Mouse (Mus musculus): ENCODE results near the gene Fam129a. TPM values are rescaled to one million over a fixed set of nuclear protein-coding genes. Genes with fewer than 3 reads are reported as not detected.
A peak's percentile ranks its signal among the peaks of the same experiment; 100 is the strongest.
"Not testable (repeated sequence)": the region's sequence is repeated elsewhere in the genome, so short reads cannot be mapped to it uniquely, and the experiment has no call there.

Fam129a gene
- polyA plus RNA-seq, 1 experiment from 2014 or later: 9.1 TPM

DNA sequence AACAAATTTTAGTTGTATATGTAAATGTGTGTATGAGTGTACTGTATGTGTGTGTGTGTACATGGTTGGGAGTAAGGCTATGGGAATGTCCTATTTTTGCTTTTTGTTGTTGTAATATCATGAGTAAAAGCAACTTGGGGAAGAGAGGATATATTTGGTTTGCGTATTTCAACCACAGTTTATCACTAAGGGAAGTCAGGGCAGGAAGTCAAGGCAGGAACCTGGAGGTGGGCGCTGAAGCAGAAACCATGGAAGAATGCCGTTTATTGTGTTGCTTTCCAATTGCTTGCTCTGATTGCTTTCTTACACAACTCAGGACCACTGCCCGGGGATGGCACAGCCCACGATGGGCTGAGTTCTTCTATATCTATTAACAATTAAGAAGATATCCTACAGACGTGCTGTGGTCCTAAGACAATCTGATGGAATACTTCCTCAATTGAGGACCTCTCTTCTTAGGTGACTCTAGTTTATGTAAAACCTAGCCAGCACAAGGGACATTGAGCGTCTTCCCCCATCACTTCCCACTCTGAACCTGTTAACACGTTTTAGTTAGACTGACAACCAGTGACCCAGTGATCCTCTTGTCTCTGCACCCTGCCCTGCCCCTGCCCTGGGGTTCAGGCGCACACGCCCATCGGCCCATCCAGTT is 13.7 kb downstream of the Fam129a start:
- Histone ChIP-seq H3K9ac (no peak overlapping the region), H3K9me3 (replicated peaks) (no peaks in the 10 kb centered on the region), H3K4me2 (no peak overlapping the region), H3K4me3 (replicated peaks) (no peak overlapping the region), H3K36me3 (replicated peaks) (no peaks in the 10 kb centered on the region), H3K4me1 (replicated peaks) (no peaks in the 10 kb centered on the region), H3K27ac (replicated peaks) (no peak overlapping the region), H3K27me3 (no peaks in the 10 kb centered on the region)
- 31% methylated on average over 11 of the region's 11 CpGs for WGBS (ENCODE audit: insufficient replicate concordance)
- ATAC-seq (ENCODE audit: insufficient read depth): no peak

GRCm38 (mm10) chr1:151585647-151586046 is 14.7 kb downstream of the Fam129a start:
- H3K36me3 ChIP-seq (replicated peaks): no peaks in the 10 kb centered on the region
- ATAC-seq (ENCODE audit: insufficient read depth): no peak
- no peak overlapping the region for H3K4me2 ChIP-seq
- H3K27ac ChIP-seq (replicated peaks): no peak overlapping the region
- H3K27me3 ChIP-seq: no peaks in the 10 kb centered on the region
- no peaks in the 10 kb centered on the region for H3K4me1 ChIP-seq (replicated peaks)
- WGBS (ENCODE audit: insufficient replicate concordance): 29% methylated on average over 4 of the region's 4 CpGs
- H3K9ac ChIP-seq: no peak overlapping the region
- H3K4me3 ChIP-seq (replicated peaks): no peak overlapping the region
- no peaks in the 10 kb centered on the region for H3K9me3 ChIP-seq (replicated peaks)

DNA sequence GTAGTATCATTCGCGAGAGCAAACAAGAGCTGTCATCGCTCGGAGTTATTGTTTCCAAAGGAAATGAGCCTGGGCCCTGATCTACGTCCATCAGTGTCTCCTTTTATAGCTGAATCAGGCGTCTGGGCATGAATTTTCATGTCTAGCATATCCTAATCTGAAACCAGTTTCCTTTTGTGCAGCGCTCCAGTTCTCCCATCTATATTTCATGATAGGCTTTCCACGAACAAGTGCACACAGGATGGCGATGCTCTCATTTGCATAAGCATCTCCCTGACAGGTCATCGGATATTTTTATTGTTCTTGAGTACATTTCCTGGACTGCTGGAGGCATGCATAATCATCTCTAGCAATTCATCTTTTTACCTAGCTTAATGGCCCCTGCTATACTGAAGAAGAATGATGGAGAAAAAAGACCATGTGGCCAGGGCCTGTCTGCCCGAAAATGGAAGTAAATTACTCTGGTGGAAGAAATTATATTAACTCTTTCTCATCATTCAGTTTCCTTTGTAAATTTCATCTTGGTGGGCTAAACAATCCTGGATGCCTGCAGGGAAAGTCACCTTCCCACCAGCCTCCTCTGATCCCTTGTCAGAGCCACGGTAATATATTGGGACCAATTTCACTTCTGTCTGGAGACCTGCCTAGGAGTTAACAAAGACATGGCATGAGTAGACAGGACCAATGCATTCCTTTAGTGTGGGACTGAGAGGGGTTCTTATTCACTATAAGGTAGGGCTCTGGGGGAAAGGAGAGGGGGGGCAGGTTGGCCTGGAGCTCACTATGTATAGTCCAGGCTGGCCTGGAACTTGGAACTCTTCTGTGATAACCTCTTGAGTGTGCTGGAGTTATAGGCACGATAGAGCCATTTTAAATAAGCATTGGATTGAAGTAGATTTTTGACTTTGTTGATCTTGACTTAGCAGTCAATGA is 21.4 kb downstream of the Fam129a start:
- WGBS (ENCODE audit: insufficient replicate concordance): 65% methylated on average over 13 of the region's 13 CpGs
- no peak overlapping the region for H3K27ac ChIP-seq (replicated peaks)
- no peak for ATAC-seq (ENCODE audit: insufficient read depth)

DNA sequence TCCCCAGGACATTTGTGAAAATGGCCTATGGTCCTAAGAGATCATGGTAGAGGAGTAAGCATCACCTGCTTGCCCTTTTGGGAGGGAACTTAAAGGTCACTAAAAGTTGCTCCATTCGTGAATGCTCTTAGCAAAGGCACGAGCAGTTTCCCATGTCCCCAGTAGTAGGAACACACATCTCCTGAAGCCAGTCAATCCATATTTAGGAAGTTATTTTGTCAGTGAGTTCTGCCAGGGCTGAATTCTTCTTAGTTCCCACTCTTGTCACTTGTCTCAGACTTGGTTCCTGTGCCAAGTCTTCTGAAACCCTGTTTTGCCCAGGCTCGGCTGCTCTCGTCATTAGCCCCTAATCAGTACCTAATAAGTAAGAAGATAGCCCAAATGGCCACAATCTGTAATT is 23.9 kb downstream of the Fam129a start:
- ATAC-seq (ENCODE audit: insufficient read depth): no peak
- no peak overlapping the region for H3K27ac ChIP-seq (replicated peaks)
- WGBS (ENCODE audit: insufficient replicate concordance): 69% methylated on average over 4 of the region's 4 CpGs
- no peak overlapping the region for H3K9ac ChIP-seq
- H3K9me3 ChIP-seq (replicated peaks): no peaks in the 10 kb centered on the region
- no peaks in the 10 kb centered on the region for H3K36me3 ChIP-seq (replicated peaks)
- peaks cover 34% of the 10 kb centered on the region for H3K4me1 ChIP-seq (replicated peaks)
- no peaks in the 10 kb centered on the region for H3K27me3 ChIP-seq
- H3K4me3 ChIP-seq (replicated peaks): no peak overlapping the region
- no peak overlapping the region for H3K4me2 ChIP-seq

More for the DNA sequence above, 21.4 kb downstream of the Fam129a start:
- Histone ChIP-seq H3K4me2 (no peak overlapping the region), H3K4me1 (replicated peaks) (peaks cover 20% of the 10 kb centered on the region; the same call in 1 of the 2 replicates), H3K4me3 (replicated peaks) (no peak overlapping the region), H3K36me3 (replicated peaks) (no peaks in the 10 kb centered on the region), H3K27me3 (no peaks in the 10 kb centered on the region), H3K9ac (no peak overlapping the region), H3K9me3 (replicated peaks) (no peaks in the 10 kb centered on the region)

- Histone ChIP-seq H3K36me3 (replicated peaks) (no peaks in the 10 kb centered on the region), H3K9ac (no peak overlapping the region), H3K9me3 (replicated peaks) (no peaks in the 10 kb centered on the region), H3K4me2 (no peak overlapping the region), H3K4me1 (replicated peaks) (peaks cover 34% of the 10 kb centered on the region), H3K4me3 (replicated peaks) (no peak overlapping the region), H3K27me3 (no peaks in the 10 kb centered on the region), H3K27ac (replicated peaks) (peak overlapping the region; percentile 38)
- ATAC-seq (ENCODE audit: insufficient read depth): peak; percentile 69
- WGBS (ENCODE audit: insufficient replicate concordance): 65% methylated on average over 12 of the region's 12 CpGs
Measured at GRCm38 (mm10) chr1:151595600-151596299, 24.8 kb downstream of the Fam129a start.

DNA sequence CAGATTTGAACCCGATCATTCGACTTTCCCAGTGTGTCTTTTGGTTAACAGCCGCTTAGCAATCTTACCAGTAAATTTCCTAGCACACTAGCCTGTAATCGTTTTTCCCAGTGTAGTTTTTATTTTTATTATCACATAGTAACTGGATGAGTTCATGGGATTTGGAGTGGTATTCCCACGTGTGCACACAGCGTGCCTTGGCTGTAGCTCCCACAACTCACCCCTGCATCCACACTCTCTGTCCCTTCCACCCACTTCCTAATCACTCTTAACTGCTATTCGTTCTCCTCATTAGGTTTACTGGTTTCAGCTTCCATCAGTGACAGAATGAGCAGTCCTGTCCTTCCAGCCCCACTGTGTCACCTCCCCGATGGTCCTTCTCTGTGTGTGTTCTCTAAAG is 25.6 kb downstream of the Fam129a start:
- Histone ChIP-seq H3K27me3 (no peaks in the 10 kb centered on the region), H3K4me1 (replicated peaks) (peaks cover 32% of the 10 kb centered on the region), H3K4me3 (replicated peaks) (no peak overlapping the region), H3K27ac (replicated peaks) (peak overlapping the region; percentile 38; the same call in 1 of the 2 replicates), H3K36me3 (replicated peaks) (no peaks in the 10 kb centered on the region), H3K9ac (no peak overlapping the region), H3K4me2 (no peak overlapping the region), H3K9me3 (replicated peaks) (no peaks in the 10 kb centered on the region)
- WGBS (ENCODE audit: insufficient replicate concordance): 59% methylated on average over 8 of the region's 8 CpGs
- no peak for ATAC-seq (ENCODE audit: insufficient read depth)

- no peaks in the 10 kb centered on the region for H3K36me3 ChIP-seq (replicated peaks)
- H3K27me3 ChIP-seq: no peaks in the 10 kb centered on the region
- no peak overlapping the region for H3K4me3 ChIP-seq (replicated peaks)
- 32% methylated on average over 6 of the region's 6 CpGs for WGBS (ENCODE audit: insufficient replicate concordance)
- H3K4me1 ChIP-seq (replicated peaks): peaks cover 29% of the 10 kb centered on the region
- H3K4me2 ChIP-seq: no peak overlapping the region
- H3K27ac ChIP-seq (replicated peaks): no peak overlapping the region
- ATAC-seq (ENCODE audit: insufficient read depth): no peak; the same call in 1 of the 2 replicates
- H3K9me3 ChIP-seq (replicated peaks): no peaks in the 10 kb centered on the region
- H3K9ac ChIP-seq: no peak overlapping the region
Measured at GRCm38 (mm10) chr1:151597677-151598297, 26.8 kb downstream of the Fam129a start.

GRCm38 (mm10) chr1:151598876-151599275 is 27.9 kb downstream of the Fam129a start:
- 78% methylated on average over 2 of the region's 2 CpGs for WGBS (ENCODE audit: insufficient replicate concordance)
- no peak for ATAC-seq (ENCODE audit: insufficient read depth)

DNA sequence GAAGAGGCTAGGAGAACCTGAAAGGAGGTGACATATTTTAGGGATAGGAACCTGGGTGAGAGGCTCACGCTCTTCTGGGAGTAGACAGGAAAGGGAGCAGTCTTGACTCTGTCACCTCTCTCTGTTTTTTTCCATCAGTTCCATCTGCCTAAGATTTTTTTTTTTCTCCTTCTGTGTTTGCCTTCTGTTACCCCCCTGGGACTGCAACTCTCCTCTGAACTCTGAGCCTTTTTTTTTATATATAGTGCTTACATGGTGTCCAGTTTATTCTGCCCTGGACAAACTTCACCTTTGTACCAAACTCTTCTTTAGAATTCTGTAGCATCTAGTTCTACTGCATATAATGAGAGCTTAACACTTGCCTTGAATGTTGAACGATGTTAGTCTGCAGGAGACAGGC is 33.3 kb downstream of the Fam129a start:
- H3K9ac ChIP-seq: no peak overlapping the region
- WGBS (ENCODE audit: insufficient replicate concordance): 62% methylated on average over 2 of the region's 2 CpGs
- no peak overlapping the region for H3K27ac ChIP-seq (replicated peaks)
- 0 out of 2 replicates have a peak, but pooled peaks cover 3% of the 10 kb centered on the region for H3K4me1 ChIP-seq (replicated peaks)
- no peak overlapping the region for H3K4me3 ChIP-seq (replicated peaks)
- H3K27me3 ChIP-seq: no peaks in the 10 kb centered on the region
- H3K36me3 ChIP-seq (replicated peaks): no peaks in the 10 kb centered on the region
- ATAC-seq (ENCODE audit: insufficient read depth): no peak
- no peaks in the 10 kb centered on the region for H3K9me3 ChIP-seq (replicated peaks)
- no peak overlapping the region for H3K4me2 ChIP-seq

More at GRCm38 (mm10) chr1:151598876-151599275, 27.9 kb downstream of the Fam129a start:
- Histone ChIP-seq H3K4me3 (replicated peaks) (no peak overlapping the region), H3K27me3 (no peaks in the 10 kb centered on the region), H3K36me3 (replicated peaks) (no peaks in the 10 kb centered on the region), H3K9ac (no peak overlapping the region), H3K4me2 (no peak overlapping the region), H3K27ac (replicated peaks) (no peak overlapping the region), H3K9me3 (replicated peaks) (no peaks in the 10 kb centered on the region), H3K4me1 (replicated peaks) (peaks cover 29% of the 10 kb centered on the region)

GRCm38 (mm10) chr1:151607957-151608356 is 37.0 kb downstream of the Fam129a start:
- 48% methylated on average over 3 of the region's 3 CpGs for WGBS (ENCODE audit: insufficient replicate concordance)

More at GRCm38 (mm10) chr1:151607957-151608356, 37.0 kb downstream of the Fam129a start:
- not testable (repeated sequence) for ATAC-seq (ENCODE audit: insufficient read depth); H3K4me3 ChIP-seq (replicated peaks); H3K4me1 ChIP-seq (replicated peaks); H3K27me3 ChIP-seq; H3K9me3 ChIP-seq (replicated peaks); H3K36me3 ChIP-seq (replicated peaks); H3K9ac ChIP-seq; H3K4me2 ChIP-seq; H3K27ac ChIP-seq (replicated peaks)
